Mouse (Mus musculus): Measurements from ENCODE around the gene Bola3. TPM values are rescaled to one million over a fixed set of nuclear protein-coding genes. Genes with fewer than 3 reads are reported as not detected.

The Bola3 gene
- polyA plus RNA-seq, 1 experiment from 2014 or later = 68.7 TPM

DNA sequence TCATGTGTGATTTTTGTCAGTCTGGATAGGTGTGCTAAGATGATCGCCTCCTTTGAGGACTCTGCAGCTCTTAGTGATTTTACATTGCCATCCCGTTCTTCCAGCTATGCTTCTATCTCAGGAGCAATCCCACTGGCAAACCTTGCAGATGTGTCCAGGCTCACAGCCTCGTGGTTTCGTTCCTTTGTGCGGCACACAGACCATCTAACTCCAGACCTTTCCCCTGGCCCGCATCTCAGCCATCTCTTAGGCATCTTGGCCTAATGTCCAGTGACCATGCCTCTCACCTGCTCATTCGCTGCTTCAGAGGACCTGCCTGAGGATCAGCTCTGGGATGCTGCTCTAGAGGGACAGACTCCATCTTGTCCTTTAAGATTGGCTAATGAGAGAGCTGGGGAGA, 1.2 kb downstream of the Bola3 start:
- no peak overlapping the region for H3K27ac ChIP-seq
- ATAC-seq (ENCODE audit: low FRiP score) = no peak
- peak overlapping the region; percentile 84 for H3K4me3 ChIP-seq
- H3K4me1 ChIP-seq (replicated peaks) = peaks cover 24% of the 10 kb centered on the region
- H3K27me3 ChIP-seq = no peaks in the 10 kb centered on the region
- H3K9me3 ChIP-seq = no peaks in the 10 kb centered on the region
- H3K36me3 ChIP-seq = peaks cover 32% of the 10 kb centered on the region
- WGBS = 88% methylated on average over 7 of the region's 7 CpGs
- peak overlapping the region; percentile 96 for H3K9ac ChIP-seq
- peak overlapping the region; percentile 92 for H3K4me2 ChIP-seq

DNA sequence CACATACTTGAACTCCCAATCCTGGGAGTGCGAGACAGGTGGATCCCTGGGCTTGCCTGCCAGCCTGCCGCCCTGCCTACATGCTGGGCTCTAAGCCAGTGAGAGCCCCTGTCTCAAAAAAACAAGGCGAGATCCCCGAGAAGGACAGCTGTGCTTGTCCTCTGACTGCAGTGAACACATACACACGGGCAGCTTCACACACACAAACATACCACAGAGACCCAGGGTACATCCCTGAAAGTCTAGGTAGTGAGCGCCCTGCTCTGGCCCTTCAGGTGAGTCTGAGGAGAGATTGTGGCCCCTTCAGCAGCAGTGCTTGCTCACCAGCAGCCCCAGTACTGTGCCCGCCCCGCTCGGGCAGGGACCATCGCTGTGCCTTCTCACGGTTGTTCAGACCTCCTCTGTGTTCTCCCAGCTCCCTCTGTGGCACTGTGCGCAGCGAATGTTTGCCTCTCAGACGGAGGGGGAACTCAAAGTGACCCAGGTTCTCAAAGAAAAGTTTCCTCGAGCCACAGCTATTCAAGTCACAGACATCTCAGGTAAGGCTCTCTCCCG, 2.0 kb downstream of the Bola3 start:
- WGBS = 92% methylated on average over 16 of the region's 16 CpGs
- no peak for ATAC-seq (ENCODE audit: low FRiP score)
- Histone ChIP-seq H3K4me1 (replicated peaks) (peaks cover 24% of the 10 kb centered on the region), H3K9me3 (no peaks in the 10 kb centered on the region), H3K36me3 (peaks cover 40% of the 10 kb centered on the region), H3K4me2 (no peak overlapping the region), H3K27ac (no peak overlapping the region), H3K4me3 (no peak overlapping the region), H3K27me3 (no peaks in the 10 kb centered on the region), H3K9ac (no peak overlapping the region)

DNA sequence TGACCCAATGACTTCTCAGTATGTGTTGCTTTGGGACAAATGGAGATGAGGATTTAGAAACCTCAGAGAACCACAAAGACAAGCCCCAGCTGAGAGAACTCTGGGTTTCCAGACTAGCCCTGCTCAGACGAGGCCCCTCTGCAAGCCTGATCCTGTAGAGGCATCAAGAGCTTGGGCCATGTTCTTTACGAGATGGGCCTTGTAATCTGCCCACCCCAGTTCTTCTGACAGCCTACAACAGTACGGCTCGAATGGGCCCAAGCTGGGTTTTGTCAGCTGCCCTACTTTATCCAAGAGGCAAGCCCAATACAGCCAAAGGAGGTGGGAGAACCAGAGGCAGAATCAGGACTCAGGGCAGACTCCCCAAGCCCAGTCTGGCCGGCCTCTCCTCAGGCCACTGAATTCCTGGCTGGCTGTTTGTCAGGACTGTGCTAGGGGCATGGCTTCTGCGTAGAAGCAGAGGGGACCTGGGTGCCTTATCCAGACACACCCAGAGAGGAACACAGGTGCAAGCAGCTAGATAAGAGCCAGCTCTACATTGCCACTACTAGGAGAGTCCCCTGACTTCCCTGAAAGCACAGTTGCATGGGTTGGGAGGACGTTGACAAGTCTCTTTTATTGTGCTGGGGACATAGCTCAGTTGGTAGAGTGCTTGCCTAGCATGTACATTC, 2.7 kb downstream of the Bola3 start:
- Histone ChIP-seq H3K4me1 (replicated peaks) (peaks cover 24% of the 10 kb centered on the region), H3K9me3 (no peaks in the 10 kb centered on the region), H3K27me3 (no peaks in the 10 kb centered on the region), H3K27ac (no peak overlapping the region), H3K9ac (0 out of 2 replicates have a peak overlapping the region, but pooled peaks have one; percentile 35), H3K4me3 (no peak overlapping the region), H3K4me2 (no peak overlapping the region), H3K36me3 (peaks cover 40% of the 10 kb centered on the region)
- ATAC-seq (ENCODE audit: low FRiP score) = no peak
- WGBS = 87% methylated on average over 7 of the region's 7 CpGs

- Histone ChIP-seq H3K27ac (no peak overlapping the region), H3K4me1 (replicated peaks) (peaks cover 24% of the 10 kb centered on the region), H3K4me2 (no peak overlapping the region), H3K4me3 (no peak overlapping the region), H3K9me3 (no peaks in the 10 kb centered on the region), H3K9ac (0 out of 2 replicates have a peak overlapping the region, but pooled peaks have one; percentile 35), H3K27me3 (no peaks in the 10 kb centered on the region), H3K36me3 (peaks cover 42% of the 10 kb centered on the region)
- 93% methylated on average over 24 of the region's 24 CpGs for WGBS
- ATAC-seq (ENCODE audit: low FRiP score) = no peak
These were observed 3.9 kb downstream of the Bola3 start for GRCm38 (mm10) chr6:83352666-83353410.

GRCm38 (mm10) chr6:83354856-83355781, 6.2 kb downstream of the Bola3 start:
- Histone ChIP-seq H3K27me3 (no peaks in the 10 kb centered on the region), H3K9ac (no peak overlapping the region), H3K4me3 (no peak overlapping the region), H3K27ac (no peak overlapping the region), H3K9me3 (no peaks in the 10 kb centered on the region), H3K4me2 (no peak overlapping the region), H3K36me3 (peaks cover 63% of the 10 kb centered on the region), H3K4me1 (replicated peaks) (peaks cover 14% of the 10 kb centered on the region)
- 90% methylated on average over 9 of the region's 9 CpGs for WGBS
- ATAC-seq (ENCODE audit: low FRiP score) = no peak

- H3K4me2 ChIP-seq = no peak overlapping the region
- H3K4me1 ChIP-seq (replicated peaks) = 0 out of 2 replicates have a peak, but pooled peaks cover 4% of the 10 kb centered on the region
- 22% methylated on average over 7 of the region's 7 CpGs for WGBS
- no peaks in the 10 kb centered on the region for H3K27me3 ChIP-seq
- H3K4me3 ChIP-seq = no peak overlapping the region
- no peak overlapping the region for H3K9ac ChIP-seq
- H3K36me3 ChIP-seq = peaks cover 73% of the 10 kb centered on the region
- peak; percentile 68 for ATAC-seq (ENCODE audit: low FRiP score)
- no peaks in the 10 kb centered on the region for H3K9me3 ChIP-seq
- H3K27ac ChIP-seq = no peak overlapping the region
These were observed 7.7 kb downstream of the Bola3 start for GRCm38 (mm10) chr6:83356569-83357138.

- no peak for ATAC-seq (ENCODE audit: low FRiP score)
These were observed 8.5 kb downstream of the Bola3 start for GRCm38 (mm10) chr6:83357436-83357835.

DNA sequence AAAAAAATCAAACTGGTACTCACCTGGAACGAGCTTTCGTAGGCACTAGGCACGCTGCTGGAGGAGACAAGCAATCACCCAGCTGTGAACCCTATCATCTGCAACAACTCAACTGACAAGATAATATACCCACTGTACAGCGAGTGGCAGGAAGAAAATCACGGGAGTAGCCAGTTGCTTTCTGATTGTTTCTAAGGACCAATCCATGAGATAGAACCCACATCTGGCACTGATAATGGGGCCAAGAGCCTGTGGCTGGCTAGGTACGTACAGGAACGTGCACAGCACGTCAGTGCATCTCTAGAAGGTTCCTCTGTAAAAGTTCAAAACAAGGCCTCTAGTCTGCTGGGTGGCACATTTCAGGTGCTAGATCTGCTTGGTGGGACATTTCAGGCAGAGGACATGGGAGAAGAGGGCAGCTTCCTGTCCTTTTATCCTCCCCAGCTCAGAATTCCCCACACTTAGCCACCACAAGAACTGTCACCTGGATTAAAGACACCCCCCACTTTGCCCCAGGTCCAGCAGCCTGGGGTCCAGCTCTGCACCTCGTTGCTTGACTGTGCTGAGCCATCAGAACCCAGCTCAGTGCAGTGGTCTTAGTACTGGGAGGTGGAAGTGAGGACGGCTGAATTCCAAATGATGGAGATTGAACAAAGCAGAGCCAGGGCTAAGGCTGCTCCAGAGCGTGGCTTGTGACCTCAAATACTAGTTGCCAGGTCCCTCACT, 12.7 kb downstream of the Bola3 start:
- no peak for ATAC-seq (ENCODE audit: low FRiP score)
- 89% methylated on average over 11 of the region's 11 CpGs for WGBS

More at GRCm38 (mm10) chr6:83357436-83357835, 8.5 kb downstream of the Bola3 start:
- H3K4me2 ChIP-seq = no peak overlapping the region
- no peak overlapping the region for H3K9ac ChIP-seq
- no peak overlapping the region for H3K27ac ChIP-seq
- peaks cover 75% of the 10 kb centered on the region for H3K36me3 ChIP-seq
- H3K27me3 ChIP-seq = no peaks in the 10 kb centered on the region
- no peaks in the 10 kb centered on the region for H3K4me1 ChIP-seq (replicated peaks)
- WGBS = 94% methylated on average over 10 of the region's 10 CpGs
- no peak overlapping the region for H3K4me3 ChIP-seq
- no peaks in the 10 kb centered on the region for H3K9me3 ChIP-seq

GRCm38 (mm10) chr6:83363075-83363474, 14.1 kb downstream of the Bola3 start:
- ATAC-seq (ENCODE audit: low FRiP score) = no peak
- 93% methylated on average over 12 of the region's 12 CpGs for WGBS
- Histone ChIP-seq H3K27ac (no peak overlapping the region), H3K27me3 (no peaks in the 10 kb centered on the region), H3K36me3 (peaks cover 66% of the 10 kb centered on the region), H3K4me3 (no peak overlapping the region), H3K4me1 (replicated peaks) (no peaks in the 10 kb centered on the region), H3K9ac (no peak overlapping the region), H3K4me2 (no peak overlapping the region), H3K9me3 (no peaks in the 10 kb centered on the region)

More for the DNA sequence above, 12.7 kb downstream of the Bola3 start:
- Histone ChIP-seq H3K4me1 (replicated peaks) (no peaks in the 10 kb centered on the region), H3K9me3 (no peaks in the 10 kb centered on the region), H3K4me2 (no peak overlapping the region), H3K36me3 (peaks cover 63% of the 10 kb centered on the region), H3K4me3 (no peak overlapping the region), H3K27me3 (no peaks in the 10 kb centered on the region), H3K27ac (no peak overlapping the region), H3K9ac (no peak overlapping the region)

DNA sequence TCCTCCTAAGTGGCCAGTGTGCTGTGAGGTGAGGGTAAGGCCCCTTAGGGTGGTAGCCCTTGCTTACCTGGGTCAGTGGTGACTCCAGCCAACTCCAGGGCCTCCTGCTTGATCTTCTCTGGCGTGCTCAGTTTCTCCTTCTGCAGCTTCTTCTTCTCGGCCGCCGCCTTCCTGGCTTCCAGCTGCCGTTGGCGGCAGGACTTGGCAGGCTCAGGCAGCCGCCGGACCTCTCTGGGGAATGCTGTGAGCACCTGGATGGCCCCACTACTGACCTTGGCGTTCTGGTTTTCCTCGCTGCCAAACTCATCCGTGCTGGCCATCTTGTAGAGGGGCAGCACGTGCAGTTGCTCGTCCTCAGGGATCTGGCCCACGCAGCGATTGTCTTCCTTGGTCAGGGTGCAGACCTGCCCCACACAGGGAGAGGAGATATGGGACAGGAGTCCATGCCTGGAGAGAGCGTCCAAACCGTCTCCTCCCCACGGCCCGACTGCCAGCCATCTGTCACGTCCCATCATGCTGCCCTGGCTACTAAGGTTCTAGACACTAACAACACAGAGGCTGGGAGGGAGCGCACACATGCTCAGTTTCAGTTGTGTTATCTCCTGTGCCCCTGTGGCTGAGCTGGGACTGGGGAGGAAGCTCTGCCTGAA, 21.5 kb downstream of the Bola3 start:
- WGBS = 94% methylated on average over 21 of the region's 21 CpGs
- Histone ChIP-seq H3K4me2 (no peak overlapping the region), H3K36me3 (peaks cover 92% of the 10 kb centered on the region), H3K27ac (no peak overlapping the region), H3K27me3 (no peaks in the 10 kb centered on the region), H3K4me1 (replicated peaks) (no peaks in the 10 kb centered on the region), H3K9me3 (no peaks in the 10 kb centered on the region), H3K4me3 (no peak overlapping the region), H3K9ac (no peak overlapping the region)
- no peak for ATAC-seq (ENCODE audit: low FRiP score)

- no peak overlapping the region for H3K9ac ChIP-seq
- no peaks in the 10 kb centered on the region for H3K4me1 ChIP-seq (replicated peaks)
- H3K4me2 ChIP-seq = no peak overlapping the region
- H3K9me3 ChIP-seq = no peaks in the 10 kb centered on the region
- no peak for ATAC-seq (ENCODE audit: low FRiP score)
- no peak overlapping the region for H3K27ac ChIP-seq
- no peak overlapping the region for H3K4me3 ChIP-seq
- peaks cover 97% of the 10 kb centered on the region for H3K36me3 ChIP-seq
- no peaks in the 10 kb centered on the region for H3K27me3 ChIP-seq
- WGBS = 90% methylated on average over 3 of the region's 3 CpGs
These were observed 22.4 kb downstream of the Bola3 start for GRCm38 (mm10) chr6:83371350-83371749.

Measured in hindbrain, embryonic 13.5 days (tissue).